Mouse (Mus musculus): ENCODE results near the gene C8g. TPM values are rescaled to one million over a fixed set of nuclear protein-coding genes. Genes with fewer than 3 reads are reported as not detected.
A peak's percentile ranks its signal among the peaks of the same experiment; 100 is the strongest.

C8g gene
- total RNA-seq (2021) (1 to 10 TPM; 1.3 to 1.6 TPM), polyA plus RNA-seq (2012; rRNA removed) (4.1 and 6.1 TPM in 2 replicates)
- long read RNA-seq, partial matches to known transcripts, result 0 of 1 reads
- long read RNA-seq, other reads (novel, unspliced or antisense), result 0 of 1 reads

GRCm38 (mm10) chr2:25501593-25502486 is at the start of gene C8g:
Gene C8g, minus strand, starts transcription at chr2:25501719.
- 75% methylated on average over 20 of the region's 20 CpGs for WGBS
- Histone ChIP-seq H3K4me1 (ENCODE audit: control insufficient read depth, insufficient read depth, low read length) (peaks cover 6% of the 10 kb centered on the region), H3K79me2 (replicated peaks; ENCODE audit: control insufficient read depth, insufficient read depth, low read length) (no peaks in the 10 kb centered on the region), H3K27ac (peak within 1 kb of the TSS; percentile 94), H3K4me3 (peak within 1 kb of the TSS; percentile 74), H3K9ac (ENCODE audit: low read depth, low read length) (peak within 1 kb of the TSS; percentile 94), H3K27me3 (ENCODE audit: control insufficient read depth, insufficient read depth, low read length) (no peaks in the 10 kb centered on the region), H3K36me3 (ENCODE audit: control insufficient read depth, insufficient read depth, low read length) (no peaks in the 10 kb centered on the region)
- TF ChIP-seq CTCF (IDR thresholded peaks at IDR 0.05), result no peak
- TF ChIP-seq EP300 (IDR thresholded peaks at IDR 0.05; ENCODE audit: insufficient read depth, low read depth, low read length), result no peak
- TF ChIP-seq POLR2A (IDR thresholded peaks at IDR 0.05; ENCODE audit: insufficient read depth, low read depth, low read length), result no peak
- no peak for DNase-seq
- intact Hi-C loops (cut with DNase I), result loop anchor here (2.0 to 5.0 kb wide), 2 partner anchors 43 to 45 kb away; partner anchors contain the start of gene Traf2

GRCm38 (mm10) chr2:25551186-25551585 is 49.7 kb upstream of the C8g start:
- no peak overlapping the region for H3K27ac ChIP-seq
- 30% methylated on average over 5 of the region's 5 CpGs for WGBS
- intact Hi-C loops (cut with DNase I), result loop anchor here (2.0 to 10.0 kb wide), 2 partner anchors 40 to 126 kb away; partner anchors contain the start of genes Abca2 and Fut7
- no peaks in the 10 kb centered on the region for H3K27me3 ChIP-seq (ENCODE audit: control insufficient read depth, insufficient read depth, low read length)
- peaks cover 3% of the 10 kb centered on the region for H3K79me2 ChIP-seq (replicated peaks; ENCODE audit: control insufficient read depth, insufficient read depth, low read length)
- peak; percentile 51 to 53 for DNase-seq
- TF ChIP-seq CTCF (IDR thresholded peaks at IDR 0.05), result peak; percentile 88
- no peak for TF ChIP-seq EP300 (IDR thresholded peaks at IDR 0.05; ENCODE audit: insufficient read depth, low read depth, low read length)
- peaks cover 5% of the 10 kb centered on the region for H3K4me1 ChIP-seq (ENCODE audit: control insufficient read depth, insufficient read depth, low read length)
- no peaks in the 10 kb centered on the region for H3K36me3 ChIP-seq (ENCODE audit: control insufficient read depth, insufficient read depth, low read length)
- H3K4me3 ChIP-seq, result no peak overlapping the region
- H3K9ac ChIP-seq (ENCODE audit: low read depth, low read length), result no peak overlapping the region

GRCm38 (mm10) chr2:25549021-25549991 is 47.8 kb upstream of the C8g start:
- no peaks in the 10 kb centered on the region for H3K27me3 ChIP-seq (ENCODE audit: control insufficient read depth, insufficient read depth, low read length)
- peaks cover 10% of the 10 kb centered on the region for H3K79me2 ChIP-seq (replicated peaks; ENCODE audit: control insufficient read depth, insufficient read depth, low read length)
- no peak for DNase-seq
- 55% methylated on average over 9 of the region's 9 CpGs for WGBS
- no peak overlapping the region for H3K4me3 ChIP-seq
- peaks cover 10% of the 10 kb centered on the region for H3K4me1 ChIP-seq (ENCODE audit: control insufficient read depth, insufficient read depth, low read length)
- no peak overlapping the region for H3K27ac ChIP-seq
- intact Hi-C loops (cut with DNase I), result loop anchor here (5.0 kb wide), 1 partner anchor 47 kb away; the partner anchor contains the start of genes C8g and Fbxw5
- H3K9ac ChIP-seq (ENCODE audit: low read depth, low read length), result no peak overlapping the region
- TF ChIP-seq POLR2A (IDR thresholded peaks at IDR 0.05; ENCODE audit: insufficient read depth, low read depth, low read length) (peak; percentile 45; the same call in 1 of the 2 replicates), CTCF (IDR thresholded peaks at IDR 0.05) (no peak)
- no peaks in the 10 kb centered on the region for H3K36me3 ChIP-seq (ENCODE audit: control insufficient read depth, insufficient read depth, low read length)

GRCm38 (mm10) chr2:25546811-25547491 is 45.4 kb upstream of the C8g start, which contains the start of gene Traf2:
Gene Traf2, minus strand, starts transcription at chr2:25546940.
- peak; percentile 99 for DNase-seq
- H3K36me3 ChIP-seq (ENCODE audit: control insufficient read depth, insufficient read depth, low read length), result no peaks in the 10 kb centered on the region
- H3K79me2 ChIP-seq (replicated peaks; ENCODE audit: control insufficient read depth, insufficient read depth, low read length), result peaks cover 11% of the 10 kb centered on the region
- intact Hi-C loops (cut with DNase I), result loop anchor here (5.0 kb wide), 1 partner anchor 45 kb away; the partner anchor contains the start of genes C8g and Fbxw5
- peak within 1 kb of the TSS; percentile 98 for H3K9ac ChIP-seq (ENCODE audit: low read depth, low read length)
- H3K27me3 ChIP-seq (ENCODE audit: control insufficient read depth, insufficient read depth, low read length), result no peaks in the 10 kb centered on the region
- peak within 1 kb of the TSS; percentile 73 for H3K4me3 ChIP-seq
- peak within 1 kb of the TSS; percentile 96 for H3K27ac ChIP-seq
- peaks cover 10% of the 10 kb centered on the region for H3K4me1 ChIP-seq (ENCODE audit: control insufficient read depth, insufficient read depth, low read length)
- TF ChIP-seq POLR2A (IDR thresholded peaks at IDR 0.05; ENCODE audit: insufficient read depth, low read depth, low read length) (peak; percentile 86), CTCF (IDR thresholded peaks at IDR 0.05) (no peak), EP300 (IDR thresholded peaks at IDR 0.05; ENCODE audit: insufficient read depth, low read depth, low read length) (0 out of 2 replicates have a peak, but pooled peaks have one; percentile 22)
- 2% methylated on average over 48 of the region's 48 CpGs for WGBS

Measured in heart, adult 2 months (tissue).